Mouse (Mus musculus): ENCODE data around the gene Syngr4. TPM values are rescaled to one million over a fixed set of nuclear protein-coding genes. Genes with fewer than 3 reads are reported as not detected.
"Not testable (repeated sequence)": the region's sequence is repeated elsewhere in the genome, so short reads cannot be mapped to it uniquely, and the experiment has no call there.

The Syngr4 gene
- polyA plus RNA-seq, 1 experiment from 2014 or later, result 1.9 TPM

DNA sequence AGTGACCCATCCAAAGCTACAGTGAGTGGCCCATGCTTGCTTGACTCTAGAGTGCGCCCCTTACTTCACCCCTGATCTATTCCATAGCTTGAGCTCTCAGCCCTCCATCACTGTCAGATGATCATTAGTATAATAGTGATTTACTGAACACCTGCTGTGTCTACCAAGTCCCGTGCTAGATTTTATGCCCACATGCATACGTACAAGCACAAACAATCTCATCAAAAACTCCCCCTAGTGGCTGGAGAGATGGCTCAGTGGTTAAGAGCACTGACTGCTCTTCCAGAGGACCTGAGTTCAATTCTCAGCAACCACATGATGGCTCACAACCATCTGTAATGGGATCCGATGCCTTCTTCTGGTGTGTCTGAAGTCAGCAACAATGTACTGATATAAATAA lies 1.6 kb upstream of the Syngr4 start:
- H3K4me3 ChIP-seq (ENCODE audit: low read length); H3K36me3 ChIP-seq (ENCODE audit: control insufficient read depth, insufficient read depth, low read length); H3K9ac ChIP-seq (ENCODE audit: low read length): not testable (repeated sequence)

DNA sequence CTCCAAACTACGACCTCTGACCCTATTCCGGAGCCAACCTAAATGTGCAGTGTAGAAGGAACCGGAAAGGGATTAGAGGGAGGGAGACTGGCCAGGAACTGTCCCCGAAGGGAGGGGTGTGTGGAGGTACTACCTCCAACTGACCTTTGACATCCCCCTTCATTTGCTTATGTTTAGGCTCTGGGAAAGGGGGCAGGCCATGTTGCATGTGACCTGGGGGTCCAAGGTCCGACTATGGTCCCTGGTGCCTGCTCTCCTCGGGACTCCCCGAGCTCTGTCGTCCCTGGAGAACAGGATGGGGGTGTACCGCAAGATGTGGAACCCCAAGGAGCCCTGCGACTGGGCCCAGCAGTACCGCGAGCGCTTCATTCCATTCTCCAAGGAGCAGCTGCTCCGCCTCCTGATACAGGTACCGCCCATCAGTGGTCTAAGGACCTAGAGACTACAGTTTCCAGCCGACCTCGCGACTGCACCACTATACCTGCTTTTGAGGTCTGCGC lies 794 bp upstream of the Syngr4 start:
- ATAC-seq (ENCODE audit: low read depth), result peak; percentile 63
- peak overlapping the region; percentile 95 for H3K4me2 ChIP-seq (ENCODE audit: low read depth, low read length)
- H3K36me3 ChIP-seq (ENCODE audit: control insufficient read depth, insufficient read depth, low read length), result no peaks in the 10 kb centered on the region
- H3K27ac ChIP-seq (ENCODE audit: low read length), result peak overlapping the region; percentile 89
- no peaks in the 10 kb centered on the region for H3K27me3 ChIP-seq (ENCODE audit: control insufficient read depth, insufficient read depth, low read depth, low read length)
- 1% methylated on average over 19 of the region's 19 CpGs for WGBS
- H3K4me1 ChIP-seq (replicated peaks; ENCODE audit: control insufficient read depth, insufficient read depth, low read length), result peaks cover 8% of the 10 kb centered on the region; the same call in 1 of the 2 replicates
- H3K4me3 ChIP-seq (ENCODE audit: low read length), result peak overlapping the region; percentile 65
- H3K9me3 ChIP-seq (ENCODE audit: control insufficient read depth, low read length), result no peaks in the 10 kb centered on the region
- peak overlapping the region; percentile 80 for H3K9ac ChIP-seq (ENCODE audit: low read length)

More for the DNA sequence above, 1.6 kb upstream of the Syngr4 start:
- not testable (repeated sequence) for H3K27ac ChIP-seq (ENCODE audit: low read length); H3K9me3 ChIP-seq (ENCODE audit: control insufficient read depth, low read length); H3K27me3 ChIP-seq (ENCODE audit: control insufficient read depth, insufficient read depth, low read depth, low read length); ATAC-seq (ENCODE audit: low read depth); H3K4me1 ChIP-seq (replicated peaks; ENCODE audit: control insufficient read depth, insufficient read depth, low read length)
- WGBS, result 59% methylated on average over 4 of the region's 4 CpGs
- peak overlapping the region; percentile 95 for H3K4me2 ChIP-seq (ENCODE audit: low read depth, low read length)

DNA sequence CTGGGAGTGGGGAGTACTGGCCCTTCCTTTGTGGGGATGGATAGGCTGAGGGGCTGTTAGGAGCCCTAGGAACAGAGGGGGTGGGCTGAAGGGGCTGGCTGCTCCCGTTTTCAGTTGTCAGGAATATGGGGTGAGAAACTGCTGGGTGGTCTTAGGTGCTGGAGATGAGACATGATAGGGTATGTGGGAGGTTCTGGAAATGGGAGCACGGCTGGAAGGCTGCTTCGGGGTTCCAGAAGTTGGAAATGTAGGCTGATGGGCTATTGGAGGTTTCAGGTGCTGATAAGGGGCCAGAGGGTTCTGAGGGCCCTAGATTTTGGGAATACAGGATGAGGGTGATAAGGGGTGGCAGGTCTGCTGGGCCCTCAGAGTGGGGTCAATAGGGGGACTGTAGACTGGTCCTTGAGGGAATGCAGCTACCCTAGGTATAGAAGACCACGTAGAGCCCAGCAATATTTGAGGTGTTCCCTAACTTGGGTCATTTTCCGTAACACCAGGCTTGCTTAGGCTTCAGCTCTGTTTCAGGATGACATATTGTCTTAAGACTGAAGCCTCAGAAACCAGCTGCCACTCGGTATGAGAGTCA lies 490 bp downstream of the Syngr4 start:
- Histone ChIP-seq H3K27ac (ENCODE audit: low read length) (peak overlapping the region; percentile 23; the same call in 1 of the 2 replicates), H3K4me3 (ENCODE audit: low read length) (peak overlapping the region; percentile 65), H3K9me3 (ENCODE audit: control insufficient read depth, low read length) (no peaks in the 10 kb centered on the region), H3K27me3 (ENCODE audit: control insufficient read depth, insufficient read depth, low read depth, low read length) (no peaks in the 10 kb centered on the region), H3K36me3 (ENCODE audit: control insufficient read depth, insufficient read depth, low read length) (no peaks in the 10 kb centered on the region), H3K4me1 (replicated peaks; ENCODE audit: control insufficient read depth, insufficient read depth, low read length) (peaks cover 8% of the 10 kb centered on the region; the same call in 1 of the 2 replicates), H3K9ac (ENCODE audit: low read length) (peak overlapping the region; percentile 61), H3K4me2 (ENCODE audit: low read depth, low read length) (peak overlapping the region; percentile 95)
- WGBS, result 69% methylated on average over 6 of the region's 6 CpGs
- 0 out of 2 replicates have a peak, but pooled peaks have one; percentile 0 for ATAC-seq (ENCODE audit: low read depth)

DNA sequence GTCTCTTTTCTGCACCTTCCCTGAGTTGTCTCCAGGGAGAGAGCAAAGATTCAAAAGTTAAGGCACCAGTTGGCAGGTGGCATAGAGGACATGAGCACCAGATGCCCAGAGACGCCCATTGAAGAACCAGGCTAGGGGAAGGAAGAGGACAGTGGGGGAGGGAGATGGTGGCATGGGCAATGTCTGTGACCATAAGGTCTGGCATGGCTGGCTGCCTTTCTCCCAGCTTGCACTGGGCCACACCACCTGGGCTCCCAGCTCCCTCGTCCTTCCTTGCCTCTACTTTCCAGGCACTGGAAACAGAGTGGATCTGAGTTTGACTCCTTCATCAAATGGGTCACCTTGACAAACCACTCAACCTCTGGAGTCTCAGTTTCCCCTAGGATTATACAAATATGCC lies 3.9 kb downstream of the Syngr4 start:
- WGBS, result 82% methylated on average over 2 of the region's 2 CpGs
- no peak overlapping the region for H3K27ac ChIP-seq (ENCODE audit: low read length)
- H3K9me3 ChIP-seq (ENCODE audit: control insufficient read depth, low read length), result no peaks in the 10 kb centered on the region
- H3K27me3 ChIP-seq (ENCODE audit: control insufficient read depth, insufficient read depth, low read depth, low read length), result no peaks in the 10 kb centered on the region
- H3K4me3 ChIP-seq (ENCODE audit: low read length), result no peak overlapping the region
- peaks cover 8% of the 10 kb centered on the region; the same call in 1 of the 2 replicates for H3K4me1 ChIP-seq (replicated peaks; ENCODE audit: control insufficient read depth, insufficient read depth, low read length)
- H3K9ac ChIP-seq (ENCODE audit: low read length), result no peak overlapping the region
- no peak for ATAC-seq (ENCODE audit: low read depth)
- no peak overlapping the region for H3K4me2 ChIP-seq (ENCODE audit: low read depth, low read length)
- no peaks in the 10 kb centered on the region for H3K36me3 ChIP-seq (ENCODE audit: control insufficient read depth, insufficient read depth, low read length)

DNA sequence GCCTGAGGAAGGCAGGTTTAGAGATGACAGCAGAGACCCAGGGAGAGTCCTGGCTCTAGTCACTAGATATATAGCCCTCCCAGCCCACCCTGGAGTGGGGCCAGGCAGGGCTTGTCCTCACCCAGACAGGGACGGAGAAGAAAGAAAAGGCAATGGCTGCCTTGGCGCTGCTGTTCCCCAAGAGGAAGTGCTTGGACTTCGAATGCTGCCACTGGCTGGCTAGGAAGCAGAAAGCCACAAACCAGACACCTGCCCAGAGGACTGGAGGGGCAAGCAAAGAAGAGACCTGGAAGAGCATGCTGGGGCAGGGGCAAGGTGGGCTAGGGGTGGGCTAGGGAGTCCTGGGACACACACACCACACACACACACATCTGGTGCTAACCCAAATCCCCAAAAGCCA lies 9.3 kb downstream of the Syngr4 start:
- Histone ChIP-seq H3K27ac (ENCODE audit: low read length) (no peak overlapping the region), H3K4me2 (ENCODE audit: low read depth, low read length) (no peak overlapping the region), H3K27me3 (ENCODE audit: control insufficient read depth, insufficient read depth, low read depth, low read length) (no peaks in the 10 kb centered on the region), H3K9me3 (ENCODE audit: control insufficient read depth, low read length) (no peaks in the 10 kb centered on the region), H3K36me3 (ENCODE audit: control insufficient read depth, insufficient read depth, low read length) (peaks cover 22% of the 10 kb centered on the region), H3K9ac (ENCODE audit: low read length) (no peak overlapping the region), H3K4me3 (ENCODE audit: low read length) (no peak overlapping the region), H3K4me1 (replicated peaks; ENCODE audit: control insufficient read depth, insufficient read depth, low read length) (no peaks in the 10 kb centered on the region)
- WGBS, result 52% methylated on average over 3 of the region's 3 CpGs
- ATAC-seq (ENCODE audit: low read depth), result no peak

DNA sequence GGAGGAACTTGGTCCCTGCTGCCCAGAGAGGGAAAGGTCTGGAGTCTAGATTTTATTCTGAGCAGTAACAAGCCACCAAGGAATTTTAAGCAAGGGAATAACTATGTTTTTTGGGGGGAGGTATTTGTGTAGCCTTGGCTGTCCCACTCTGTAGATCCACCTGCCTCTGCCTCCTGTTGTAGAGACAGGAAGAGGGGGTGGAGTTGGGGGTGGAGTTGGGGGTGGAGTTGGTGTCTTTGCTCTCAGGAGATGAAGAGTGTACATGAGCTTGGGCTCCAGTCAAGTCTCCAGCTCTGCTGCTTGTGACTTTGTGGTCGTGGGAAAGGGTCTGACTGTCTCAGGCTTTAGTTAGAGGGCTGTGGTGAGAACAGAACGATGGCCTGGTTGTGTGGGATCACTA lies 15.5 kb downstream of the Syngr4 start:
- Histone ChIP-seq H3K9me3 (ENCODE audit: control insufficient read depth, low read length) (no peaks in the 10 kb centered on the region), H3K4me3 (ENCODE audit: low read length) (no peak overlapping the region), H3K9ac (ENCODE audit: low read length) (no peak overlapping the region), H3K36me3 (ENCODE audit: control insufficient read depth, insufficient read depth, low read length) (peaks cover 67% of the 10 kb centered on the region), H3K4me1 (replicated peaks; ENCODE audit: control insufficient read depth, insufficient read depth, low read length) (no peaks in the 10 kb centered on the region), H3K4me2 (ENCODE audit: low read depth, low read length) (no peak overlapping the region), H3K27me3 (ENCODE audit: control insufficient read depth, insufficient read depth, low read depth, low read length) (no peaks in the 10 kb centered on the region), H3K27ac (ENCODE audit: low read length) (no peak overlapping the region)
- ATAC-seq (ENCODE audit: low read depth), result no peak
- 84% methylated on average over 2 of the region's 2 CpGs for WGBS

DNA sequence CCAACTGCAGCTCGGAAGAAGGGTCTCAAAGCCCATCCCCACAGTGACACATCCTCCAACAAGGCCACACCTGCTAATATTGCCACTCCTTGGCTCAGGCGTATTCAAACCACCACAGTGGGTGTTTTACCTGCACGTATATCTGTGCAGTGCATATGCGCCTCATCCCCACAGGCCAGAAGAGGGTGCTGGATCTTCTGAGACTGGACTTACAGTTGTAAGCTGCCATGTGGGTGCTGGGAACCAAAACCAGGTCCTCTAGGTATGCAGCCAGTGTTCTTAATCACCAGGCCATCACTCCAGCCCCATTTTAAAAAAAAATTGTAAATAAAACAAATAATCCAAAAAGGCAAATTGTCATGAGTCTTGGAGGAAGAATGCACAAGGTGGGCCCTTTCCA lies 16.0 kb downstream of the Syngr4 start:
- no peak for ATAC-seq (ENCODE audit: low read depth)
- Histone ChIP-seq H3K27ac (ENCODE audit: low read length) (no peak overlapping the region), H3K27me3 (ENCODE audit: control insufficient read depth, insufficient read depth, low read depth, low read length) (no peaks in the 10 kb centered on the region), H3K4me1 (replicated peaks; ENCODE audit: control insufficient read depth, insufficient read depth, low read length) (no peaks in the 10 kb centered on the region), H3K4me2 (ENCODE audit: low read depth, low read length) (no peak overlapping the region), H3K36me3 (ENCODE audit: control insufficient read depth, insufficient read depth, low read length) (peaks cover 68% of the 10 kb centered on the region), H3K9me3 (ENCODE audit: control insufficient read depth, low read length) (no peaks in the 10 kb centered on the region), H3K9ac (ENCODE audit: low read length) (no peak overlapping the region), H3K4me3 (ENCODE audit: low read length) (no peak overlapping the region)
- WGBS, result 93% methylated on average over 4 of the region's 4 CpGs

DNA sequence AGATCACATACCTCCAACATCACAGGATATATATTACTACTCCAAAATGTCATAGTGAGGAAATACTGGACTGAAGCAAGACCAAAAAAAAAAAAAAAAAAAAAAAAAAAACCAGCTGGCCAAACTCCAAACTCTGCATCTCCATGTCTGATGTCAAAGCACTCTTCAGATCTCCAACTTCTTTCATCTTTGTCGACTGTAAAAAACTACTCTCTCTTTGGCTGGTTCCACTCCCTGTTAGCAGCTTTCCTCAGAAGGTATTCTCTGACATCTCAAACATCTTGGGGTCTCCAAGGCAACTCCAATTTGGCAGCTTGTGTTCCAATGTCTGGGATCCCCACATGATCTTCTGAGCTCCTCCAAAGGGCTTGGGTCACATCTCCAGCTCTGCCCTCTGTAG lies 18.2 kb downstream of the Syngr4 start, which contains the start of gene Grin2d:
Grin2d (minus strand) TSS at position 101 of the 400 bp plus-strand sequence.
- H3K9me3 ChIP-seq (ENCODE audit: control insufficient read depth, low read length); H3K4me3 ChIP-seq (ENCODE audit: low read length); H3K4me2 ChIP-seq (ENCODE audit: low read depth, low read length); ATAC-seq (ENCODE audit: low read depth); H3K27me3 ChIP-seq (ENCODE audit: control insufficient read depth, insufficient read depth, low read depth, low read length); H3K27ac ChIP-seq (ENCODE audit: low read length); H3K9ac ChIP-seq (ENCODE audit: low read length): not testable (repeated sequence)
- Histone ChIP-seq H3K4me1 (replicated peaks; ENCODE audit: control insufficient read depth, insufficient read depth, low read length) (peaks cover 17% of the 10 kb centered on the region), H3K36me3 (ENCODE audit: control insufficient read depth, insufficient read depth, low read length) (peaks cover 61% of the 10 kb centered on the region)
- 69% methylated on average over 1 of the region's 1 CpGs for WGBS

DNA sequence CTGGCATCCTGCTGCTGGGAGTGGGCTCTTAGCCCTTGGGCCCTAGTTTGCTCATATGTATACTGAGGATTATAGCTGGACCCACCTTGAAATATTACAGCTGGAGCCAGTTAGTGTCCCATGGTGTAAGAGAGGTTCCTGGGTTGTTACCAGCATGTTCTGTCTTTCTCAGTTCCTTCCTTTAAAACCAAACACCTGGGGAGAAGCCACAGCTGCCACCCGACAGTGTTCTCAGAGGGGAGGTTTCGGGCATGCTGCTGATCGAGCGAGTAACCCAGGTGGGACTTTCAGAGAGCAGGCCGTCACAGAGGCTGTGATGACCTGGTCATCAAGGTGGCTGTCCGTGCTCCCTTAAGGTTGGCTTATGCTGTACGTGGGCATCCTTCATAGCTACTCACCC lies 19.6 kb downstream of the Syngr4 start:
- no peak for ATAC-seq (ENCODE audit: low read depth)
- peaks cover 17% of the 10 kb centered on the region for H3K4me1 ChIP-seq (replicated peaks; ENCODE audit: control insufficient read depth, insufficient read depth, low read length)
- no peak overlapping the region for H3K4me3 ChIP-seq (ENCODE audit: low read length)
- H3K9me3 ChIP-seq (ENCODE audit: control insufficient read depth, low read length), result no peaks in the 10 kb centered on the region
- H3K27ac ChIP-seq (ENCODE audit: low read length), result no peak overlapping the region
- H3K27me3 ChIP-seq (ENCODE audit: control insufficient read depth, insufficient read depth, low read depth, low read length), result peaks cover 2% of the 10 kb centered on the region; the same call in 1 of the 2 replicates
- no peak overlapping the region for H3K9ac ChIP-seq (ENCODE audit: low read length)
- no peak overlapping the region for H3K4me2 ChIP-seq (ENCODE audit: low read depth, low read length)
- H3K36me3 ChIP-seq (ENCODE audit: control insufficient read depth, insufficient read depth, low read length), result peaks cover 52% of the 10 kb centered on the region
- 94% methylated on average over 7 of the region's 7 CpGs for WGBS
